Mouse (Mus musculus) thymus, adult 18-20 months (tissue): ENCODE measurements at regions not wholly inside any gene's neighbourhood (a gene's known extent, or its start where the extent isn't known, plus 50 kb on each side); places are given as distances from the start of the nearest gene placed in this dataset.

Experiments used
- DNase-seq, 2 experiments: peaks; one replicate each; pipeline ENCODE4 v3.0.0; 2022; ENCODE audit warnings: mixed read lengths in 2 of 2

GRCm38 (mm10) chr2:147690506-147691208, 328.9 kb downstream of the Pax1 start:
- no peak for DNase-seq

- DNase-seq, result no peak
These were observed 327.0 kb downstream of the Pax1 start for GRCm38 (mm10) chr2:147688742-147689141.

GRCm38 (mm10) chr2:147656667-147657066, 294.9 kb downstream of the Pax1 start:
- no peak for DNase-seq

- DNase-seq, result no peak
These were observed 288.5 kb downstream of the Pax1 start for GRCm38 (mm10) chr2:147650229-147650628.

- no peak for DNase-seq
These were observed 286.2 kb downstream of the Pax1 start for GRCm38 (mm10) chr2:147647972-147648371.

- DNase-seq, result no peak
These were observed 285.8 kb downstream of the Pax1 start for GRCm38 (mm10) chr2:147647506-147647905.

GRCm38 (mm10) chr2:147637882-147638281, 276.2 kb downstream of the Pax1 start:
- no peak for DNase-seq

- DNase-seq, result no peak
These were observed 271.0 kb downstream of the Pax1 start for GRCm38 (mm10) chr2:147632737-147633136.

- DNase-seq, result no peak
These were observed 268.0 kb downstream of the Pax1 start for GRCm38 (mm10) chr2:147629716-147630115.

GRCm38 (mm10) chr2:147627096-147627495, 265.4 kb downstream of the Pax1 start:
- DNase-seq, result no peak

- no peak for DNase-seq
These were observed 261.4 kb downstream of the Pax1 start for GRCm38 (mm10) chr2:147623116-147623515.

GRCm38 (mm10) chr2:147617849-147618248, 256.1 kb downstream of the Pax1 start:
- no peak for DNase-seq

GRCm38 (mm10) chr2:147610343-147610742, 248.6 kb downstream of the Pax1 start:
- no peak for DNase-seq

GRCm38 (mm10) chr2:147601639-147602038, 239.9 kb downstream of the Pax1 start:
- DNase-seq, result no peak

GRCm38 (mm10) chr2:147572413-147572812, 210.7 kb downstream of the Pax1 start:
- DNase-seq, result no peak

GRCm38 (mm10) chr2:147561220-147561619, 199.5 kb downstream of the Pax1 start:
- DNase-seq, result no peak

GRCm38 (mm10) chr2:147560426-147561155, 198.9 kb downstream of the Pax1 start:
- DNase-seq, result no peak

- no peak for DNase-seq
These were observed 167.4 kb downstream of the Pax1 start for GRCm38 (mm10) chr2:147529161-147529560.

- no peak for DNase-seq
These were observed 153.7 kb downstream of the Pax1 start for GRCm38 (mm10) chr2:147515436-147515835.

GRCm38 (mm10) chr2:147514748-147515147, 153.0 kb downstream of the Pax1 start:
- no peak for DNase-seq

- no peak for DNase-seq
These were observed 142.2 kb downstream of the Pax1 start for GRCm38 (mm10) chr2:147503962-147504361.

- DNase-seq, result no peak
These were observed 137.0 kb downstream of the Pax1 start for GRCm38 (mm10) chr2:147498731-147499130.

GRCm38 (mm10) chr2:147455932-147456331, 94.2 kb downstream of the Pax1 start:
- no peak for DNase-seq
